Mouse (Mus musculus) limb, embryonic 11.5 days (tissue): ENCODE measurements around the gene Sema5a. TPM values are rescaled to one million over a fixed set of nuclear protein-coding genes. Genes with fewer than 3 reads are reported as not detected.
A peak's percentile ranks its signal among the peaks of the same experiment; 100 is the strongest.

Experiments
- ATAC-seq: fragments of 200-750 bp; cut with Nextera tagmentation; 2 replicates; pipeline ENCODE4 v1.8.0; 2017; ENCODE audit warnings: low read depth; ENCODE audit not compliant: insufficient number of reproducible peaks, low FRiP score, low TSS enrichment
- DNase-seq: peaks from one replicate; pipeline ENCODE4 v3.0.0-alpha.2; 2015; ENCODE audit warnings: low spot score
- H3K27ac ChIP-seq: fragments of 300-500 bp; sonication (generic); replicated peaks from 2 replicates; pipeline ENCODE4 v1.5.1; 2014; ENCODE audit warnings: low read depth, mild to moderate bottlenecking, low read length
- H3K27me3 ChIP-seq: fragments of 300-500 bp; sonication (generic); 2 replicates; pipeline ENCODE4 v1.6.1; 2014; ENCODE audit warnings: mild to moderate bottlenecking, low read length, mixed read lengths; ENCODE audit not compliant: control insufficient read depth, insufficient read depth
- H3K36me3 ChIP-seq: fragments of 300-500 bp; sonication (generic); 2 replicates; pipeline ENCODE4 v1.6.1; 2014; ENCODE audit warnings: mild to moderate bottlenecking, low read length, moderate library complexity, mixed read lengths; ENCODE audit not compliant: control insufficient read depth, insufficient read depth
- H3K4me1 ChIP-seq: fragments of 300-500 bp; sonication (generic); 2 replicates; pipeline ENCODE4 v1.6.1; 2014; ENCODE audit warnings: low read length, mixed read lengths; ENCODE audit not compliant: control insufficient read depth, insufficient read depth
- H3K4me2 ChIP-seq: fragments of 300-500 bp; sonication (generic); 2 replicates; pipeline ENCODE4 v1.6.1; 2014; ENCODE audit warnings: low read depth, mild to moderate bottlenecking, moderate library complexity; ENCODE audit not compliant: severe bottlenecking
- H3K4me3 ChIP-seq: fragments of 300-500 bp; sonication (generic); 2 replicates; pipeline ENCODE4 v1.5.1; 2014; ENCODE audit warnings: low read depth, low read length
- H3K9ac ChIP-seq: fragments of 300-500 bp; sonication (generic); 2 replicates; pipeline ENCODE4 v1.6.1; 2014; ENCODE audit warnings: mild to moderate bottlenecking, low read length
- H3K9me3 ChIP-seq: fragments of 300-500 bp; sonication (generic); 2 replicates; pipeline ENCODE4 v1.6.1; 2016; ENCODE audit warnings: low read length; ENCODE audit not compliant: control insufficient read depth
- WGBS: fragments of 180-500 bp; shearing (Covaris S2); extraction: QIAGEN DNeasy Blood & Tissue Kit; methylation state at CpG from one replicate; pipeline ENCODE4 v1.1.7; 2014; 5-methylcytosine and 5-hydroxymethylcytosine counted together
- polyA plus RNA-seq: library from polyadenylated mRNA; unstranded; fragments of >200 nt; fragmentation: Nextera tagmentation; extraction: Ambion mirVana; gene quantifications from 2 replicates; pipeline ENCODE4 v1.2.1, GENCODE M21; 2014

Sema5a gene
- polyA plus RNA-seq, 1 experiment from 2014 or later, result 21.4 TPM

DNA sequence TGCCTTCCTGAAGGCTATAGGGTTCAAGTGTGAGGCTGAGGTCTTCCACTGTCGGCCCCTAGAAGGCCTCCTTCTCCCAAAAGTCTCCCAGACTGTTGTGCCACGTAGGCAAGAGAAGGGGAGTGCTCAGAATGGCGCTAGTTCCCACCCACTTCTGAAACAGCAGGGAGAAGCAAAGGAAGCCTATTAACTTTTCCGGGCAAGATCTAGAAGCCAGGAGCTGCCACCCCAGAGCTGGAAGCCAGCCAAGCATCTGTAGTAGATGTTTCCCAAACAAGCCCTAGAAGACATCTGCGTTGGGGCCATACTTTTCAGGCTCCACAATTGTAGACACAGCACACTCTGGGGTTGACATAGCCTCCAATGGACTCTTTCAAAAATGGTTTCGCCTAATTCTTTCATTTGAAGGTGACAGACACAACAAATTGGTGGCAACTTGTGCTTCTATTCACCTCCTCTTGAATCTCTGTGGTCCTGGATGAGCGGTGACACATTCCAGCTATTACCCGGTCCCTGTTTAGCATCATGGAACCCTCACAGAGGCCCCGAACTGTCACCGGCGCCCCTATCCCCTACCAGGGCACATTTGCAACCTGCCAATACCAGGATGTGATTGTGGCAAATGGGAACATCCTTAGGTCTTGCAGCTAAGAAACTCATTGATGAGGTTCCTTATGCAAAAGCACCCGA is 1.4 kb upstream of the Sema5a start:
- DNase-seq, result peak; percentile 41
- no peak for ATAC-seq
- H3K36me3 ChIP-seq, result peaks cover 3% of the 10 kb centered on the region; the same call in 1 of the 2 replicates
- no peaks in the 10 kb centered on the region for H3K9me3 ChIP-seq
- H3K4me2 ChIP-seq, result peak overlapping the region; percentile 95
- H3K27ac ChIP-seq, result no peak overlapping the region
- H3K9ac ChIP-seq, result no peak overlapping the region; the same call in 1 of the 2 replicates
- H3K27me3 ChIP-seq, result no peaks in the 10 kb centered on the region
- H3K4me1 ChIP-seq, result peaks cover 14% of the 10 kb centered on the region
- 64% methylated on average over 12 of the region's 12 CpGs for WGBS
- peak overlapping the region; percentile 70 for H3K4me3 ChIP-seq

DNA sequence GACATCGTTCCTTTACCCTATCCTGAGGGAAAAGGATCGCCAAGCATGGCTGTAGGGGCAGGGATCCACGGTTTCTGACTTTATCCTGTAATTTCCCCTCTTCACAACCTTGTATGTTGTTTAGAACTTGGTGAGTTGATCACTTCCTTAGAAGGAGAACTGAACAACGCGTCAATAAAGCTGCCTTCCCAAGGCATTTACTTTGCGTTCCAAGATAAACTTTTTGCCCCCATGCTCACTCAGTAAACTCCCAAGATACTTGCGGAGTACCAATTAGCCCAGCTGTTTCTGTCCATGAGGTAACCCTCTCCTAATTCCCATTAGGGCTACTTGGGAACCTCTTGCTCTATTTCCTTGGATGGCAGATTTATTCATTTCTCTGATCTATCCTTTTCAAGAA is 786 bp upstream of the Sema5a start:
- no peaks in the 10 kb centered on the region for H3K9me3 ChIP-seq

DNA sequence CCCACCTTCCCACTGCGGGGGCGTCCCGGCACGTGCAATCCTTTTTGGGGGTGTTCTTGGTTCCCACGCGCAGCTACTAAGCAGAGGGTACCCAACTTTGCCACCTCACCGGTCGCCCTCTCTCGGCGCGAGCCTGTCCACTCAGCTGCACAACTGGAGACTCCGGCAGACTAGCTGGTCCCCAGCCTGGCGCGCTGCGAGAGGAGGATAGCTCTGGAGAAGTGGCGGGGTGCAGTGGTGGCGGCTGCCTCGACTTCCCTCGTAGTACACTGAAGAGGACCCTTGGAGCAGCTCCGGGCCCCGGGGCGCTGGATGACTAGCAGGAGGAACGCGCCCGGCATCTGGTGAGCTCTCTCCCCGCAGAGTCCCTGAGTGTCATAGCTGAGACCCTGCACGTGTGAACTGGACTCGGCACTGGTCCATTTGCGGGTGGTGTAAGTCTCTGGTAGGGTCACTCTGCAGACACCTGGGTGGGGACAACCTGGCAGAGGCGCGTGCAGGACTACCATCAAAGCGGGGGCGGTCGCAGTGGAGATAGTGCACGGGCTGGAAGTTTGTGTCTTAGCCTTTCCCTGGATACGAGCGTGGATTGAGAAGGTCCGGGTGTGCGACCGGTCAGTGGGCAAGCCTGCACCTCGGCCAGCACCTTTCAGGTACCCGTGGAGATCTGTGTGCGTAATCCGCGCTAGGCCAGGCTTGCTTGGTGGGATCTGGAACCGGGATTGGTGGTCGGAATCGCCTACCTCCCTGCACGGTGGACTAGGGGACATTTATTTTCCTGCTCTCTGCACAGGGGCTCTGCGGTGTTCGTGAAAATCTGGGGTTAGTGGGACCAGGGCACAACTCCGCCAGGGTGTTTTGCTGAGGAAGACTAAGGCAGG is 586 bp downstream of the Sema5a start:
- Histone ChIP-seq H3K27ac (peak overlapping the region; percentile 65; the same call in 1 of the 2 replicates), H3K36me3 (peaks cover 3% of the 10 kb centered on the region; the same call in 1 of the 2 replicates), H3K9ac (peak overlapping the region; percentile 80), H3K9me3 (no peaks in the 10 kb centered on the region), H3K4me1 (peaks cover 14% of the 10 kb centered on the region), H3K4me2 (peak overlapping the region; percentile 95), H3K27me3 (no peaks in the 10 kb centered on the region), H3K4me3 (peak overlapping the region; percentile 70)
- peak; percentile 77 for ATAC-seq
- WGBS, result under 1% methylated on average over 52 of the region's 52 CpGs
- DNase-seq, result peak; percentile 66

More for the DNA sequence above, 786 bp upstream of the Sema5a start:
- Histone ChIP-seq H3K4me1 (peaks cover 14% of the 10 kb centered on the region), H3K4me2 (peak overlapping the region; percentile 95), H3K9ac (peak overlapping the region; percentile 65), H3K27me3 (no peaks in the 10 kb centered on the region), H3K36me3 (peaks cover 3% of the 10 kb centered on the region; the same call in 1 of the 2 replicates), H3K27ac (no peak overlapping the region), H3K4me3 (peak overlapping the region; percentile 70)
- WGBS, result 45% methylated on average over 7 of the region's 7 CpGs
- DNase-seq, result no peak
- no peak for ATAC-seq

DNA sequence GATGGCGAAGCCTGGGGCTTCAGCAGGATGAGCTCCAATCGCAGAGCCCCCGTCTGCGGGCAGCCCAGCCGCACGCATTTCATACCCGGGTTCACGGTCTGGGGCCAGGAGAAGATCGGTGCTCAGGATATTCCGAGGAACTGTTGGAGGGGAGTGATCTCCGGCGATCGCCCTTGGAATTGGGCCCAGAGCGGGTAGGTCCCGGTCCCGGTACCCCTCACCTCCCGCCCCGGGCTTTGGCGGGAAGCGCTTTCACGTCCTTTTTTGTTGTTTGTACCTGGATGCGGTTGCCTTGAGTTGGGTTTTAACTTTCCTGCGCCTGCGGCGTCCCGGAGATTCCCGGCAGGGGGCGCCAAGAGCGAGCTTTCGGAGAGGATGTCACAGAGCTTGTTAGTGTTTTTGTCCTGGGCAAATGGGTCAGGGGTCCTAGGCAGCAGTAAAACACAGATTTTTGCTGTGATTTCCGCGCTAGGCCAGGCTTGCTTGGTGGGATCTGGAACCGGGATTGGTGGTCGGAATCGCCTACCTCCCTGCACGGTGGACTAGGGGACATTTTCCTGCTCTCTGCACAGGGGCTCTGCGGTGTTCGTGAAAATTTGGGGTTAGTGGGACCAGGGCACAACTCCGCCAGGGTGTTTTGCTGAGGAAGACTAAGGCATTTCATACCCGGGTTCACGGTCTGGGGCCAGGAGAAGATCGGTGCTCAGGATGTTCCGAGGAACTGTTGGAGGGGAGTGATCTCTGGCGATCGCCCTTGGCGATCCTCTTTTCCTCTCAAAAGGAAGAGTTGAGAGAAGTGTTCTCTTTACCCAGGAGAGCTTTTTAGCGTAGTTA is 1.4 kb downstream of the Sema5a start:
- no peaks in the 10 kb centered on the region for H3K27me3 ChIP-seq
- no peak overlapping the region; the same call in 1 of the 2 replicates for H3K27ac ChIP-seq
- peak overlapping the region; percentile 80 for H3K9ac ChIP-seq
- WGBS, result under 1% methylated on average over 47 of the region's 47 CpGs
- H3K4me2 ChIP-seq, result peak overlapping the region; percentile 95
- peak; percentile 49 for ATAC-seq
- peaks cover 14% of the 10 kb centered on the region for H3K4me1 ChIP-seq
- H3K36me3 ChIP-seq, result no peaks in the 10 kb centered on the region
- DNase-seq, result peak; percentile 97
- H3K4me3 ChIP-seq, result peak overlapping the region; percentile 70
- no peaks in the 10 kb centered on the region for H3K9me3 ChIP-seq

DNA sequence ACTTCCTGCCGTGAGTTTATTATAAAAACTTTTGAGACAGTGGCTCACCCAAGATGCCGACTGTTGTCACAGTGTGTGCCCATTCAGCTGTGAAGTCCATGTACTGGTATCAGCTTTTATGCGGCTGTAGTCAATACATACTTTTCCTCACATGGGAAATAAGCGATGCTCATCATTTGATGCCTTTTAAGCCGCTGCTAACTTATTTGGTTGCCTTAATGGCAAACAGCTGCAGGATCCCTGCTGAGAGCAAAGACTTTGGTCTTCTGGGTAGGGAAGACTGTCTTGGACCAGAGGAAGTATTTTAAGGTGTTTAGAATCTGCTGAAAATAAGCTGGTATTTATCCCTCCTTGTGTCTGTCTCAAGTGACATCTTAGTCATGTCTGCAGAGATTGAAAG is 2.7 kb downstream of the Sema5a start:
- H3K4me1 ChIP-seq, result peaks cover 14% of the 10 kb centered on the region
- no peaks in the 10 kb centered on the region for H3K27me3 ChIP-seq
- peak overlapping the region; percentile 70; the same call in 1 of the 2 replicates for H3K4me3 ChIP-seq
- H3K27ac ChIP-seq, result no peak overlapping the region
- ATAC-seq (no peak), DNase-seq (peak; percentile 47)
- 17% methylated on average over 5 of the region's 5 CpGs for WGBS
- H3K36me3 ChIP-seq, result no peaks in the 10 kb centered on the region
- no peak overlapping the region for H3K9ac ChIP-seq
- H3K4me2 ChIP-seq, result peak overlapping the region; percentile 95
- H3K9me3 ChIP-seq, result no peaks in the 10 kb centered on the region

DNA sequence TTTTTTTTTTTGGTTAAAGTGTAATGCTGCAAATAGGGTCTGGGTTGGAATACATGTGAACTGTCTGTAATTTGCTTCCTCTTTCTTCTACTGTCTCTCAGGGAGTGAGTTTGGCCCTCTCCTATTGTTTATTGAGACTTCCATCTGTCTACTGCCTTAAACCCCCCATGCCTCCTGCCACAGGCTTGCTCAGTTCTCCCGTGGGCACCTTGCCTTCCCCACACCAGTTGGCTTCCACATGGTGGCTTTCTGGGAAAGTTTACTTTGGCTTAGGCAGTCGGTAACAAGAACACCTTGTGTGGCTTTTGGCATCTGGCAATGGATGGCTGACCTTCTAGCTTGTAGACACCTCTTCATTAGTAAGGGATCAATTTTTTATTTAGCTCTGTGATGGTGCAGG is 10.2 kb downstream of the Sema5a start:
- Histone ChIP-seq H3K27me3 (no peaks in the 10 kb centered on the region), H3K9ac (no peak overlapping the region), H3K4me2 (no peak overlapping the region), H3K4me1 (peaks cover 4% of the 10 kb centered on the region; the same call in 1 of the 2 replicates), H3K9me3 (no peaks in the 10 kb centered on the region), H3K4me3 (no peak overlapping the region), H3K36me3 (no peaks in the 10 kb centered on the region; the same call in 1 of the 2 replicates), H3K27ac (no peak overlapping the region)
- 82% methylated on average over 2 of the region's 2 CpGs for WGBS
- DNase-seq (no peak), ATAC-seq (no peak)

DNA sequence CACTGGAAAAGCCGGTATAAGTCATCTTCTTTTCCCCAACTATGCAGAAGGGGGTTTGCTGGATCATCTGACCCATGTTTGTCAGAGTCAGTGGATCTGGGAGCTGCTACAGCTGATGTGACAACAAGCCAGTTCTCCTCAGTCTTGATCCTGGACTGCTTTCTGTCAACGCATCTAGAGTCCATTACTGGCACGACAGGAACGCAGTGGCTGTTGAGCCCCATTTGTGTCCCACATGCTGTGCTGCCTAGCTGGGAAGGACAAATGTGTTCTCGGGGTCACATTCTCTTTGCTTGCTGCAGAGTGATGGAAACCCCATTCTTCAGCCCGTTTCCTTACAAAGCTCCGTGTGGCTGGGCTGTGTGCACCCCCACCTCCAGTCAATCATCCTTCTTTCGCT is 12.7 kb downstream of the Sema5a start:
- 63% methylated on average over 8 of the region's 8 CpGs for WGBS
- no peak for ATAC-seq
- H3K4me2 ChIP-seq, result no peak overlapping the region

More for the DNA sequence above, 12.7 kb downstream of the Sema5a start:
- Histone ChIP-seq H3K9me3 (no peaks in the 10 kb centered on the region), H3K4me1 (peaks cover 12% of the 10 kb centered on the region), H3K9ac (no peak overlapping the region), H3K27ac (no peak overlapping the region), H3K27me3 (no peaks in the 10 kb centered on the region), H3K36me3 (no peaks in the 10 kb centered on the region; the same call in 1 of the 2 replicates), H3K4me3 (no peak overlapping the region)
- DNase-seq, result no peak
